Mouse (Mus musculus) liver, embryonic 13.5 days (tissue): ENCODE results near the gene Ndufa5. TPM values are rescaled to one million over a fixed set of nuclear protein-coding genes. Genes with fewer than 3 reads are reported as not detected.

ENCODE experiments used
- ATAC-seq: fragments of 200-750 bp; cut with Nextera tagmentation; 2 replicates; pipeline ENCODE4 v1.8.0; 2017; ENCODE audit warnings: low read depth, mild to moderate bottlenecking, moderate number of reproducible peaks, moderate library complexity
- DNase-seq: peaks from one replicate; pipeline ENCODE4 v3.0.0; 2022
- H3K27ac ChIP-seq: fragments of 300-500 bp; sonication (generic); 2 replicates; pipeline ENCODE4 v1.5.1; 2015; ENCODE audit warnings: moderate library complexity, mild to moderate bottlenecking, inconsistent platforms
- H3K27me3 ChIP-seq: fragments of 300-500 bp; sonication (generic); 2 replicates; pipeline ENCODE4 v1.6.1; 2015; ENCODE audit warnings: mild to moderate bottlenecking, inconsistent platforms
- H3K36me3 ChIP-seq: fragments of 300-500 bp; sonication (generic); 2 replicates; pipeline ENCODE4 v1.6.1; 2015; ENCODE audit warnings: mild to moderate bottlenecking, inconsistent platforms
- H3K4me1 ChIP-seq: fragments of 300-500 bp; sonication (generic); replicated peaks from 2 replicates; pipeline ENCODE4 v1.6.1; 2015; ENCODE audit warnings: inconsistent platforms
- H3K4me2 ChIP-seq: fragments of 300-500 bp; sonication (generic); 2 replicates; pipeline ENCODE4 v1.6.1; 2015; ENCODE audit warnings: inconsistent platforms, mild to moderate bottlenecking, moderate library complexity
- H3K4me3 ChIP-seq: fragments of 300-500 bp; sonication (generic); replicated peaks from 2 replicates; pipeline ENCODE4 v1.5.1; 2015; ENCODE audit warnings: mild to moderate bottlenecking, inconsistent platforms
- H3K9ac ChIP-seq: fragments of 300-500 bp; sonication (generic); 2 replicates; pipeline ENCODE4 v1.6.1; 2015; ENCODE audit warnings: mild to moderate bottlenecking, inconsistent platforms
- H3K9me3 ChIP-seq: fragments of 300-500 bp; sonication (generic); replicated peaks from 2 replicates; pipeline ENCODE4 v1.6.1; 2016; ENCODE audit warnings: inconsistent platforms
- WGBS: fragments of 180-500 bp; shearing (Covaris S2); methylation state at CpG from one replicate; pipeline ENCODE4 v1.1.7; 2015; ENCODE audit not compliant: insufficient replicate concordance; 5-methylcytosine and 5-hydroxymethylcytosine counted together
- polyA plus RNA-seq: library from polyadenylated mRNA; unstranded; fragments of >200 nt; fragmentation: Nextera tagmentation; extraction: Ambion mirVana; gene quantifications from 2 replicates; pipeline ENCODE4 v1.2.1, GENCODE M21; 2015

Ndufa5 gene
- 279 and 307 TPM in 2 replicates for polyA plus RNA-seq

GRCm38 (mm10) chr6:24527155-24528063 lies at the start of gene Ndufa5:
Gene Ndufa5 (minus strand): TSS chr6:24528013.
- peak; percentile 90 for DNase-seq
- Histone ChIP-seq H3K27ac (peak within 1 kb of the TSS; percentile 69), H3K9ac (peak within 1 kb of the TSS; percentile 84), H3K4me3 (peak within 1 kb of the TSS; percentile 85), H3K27me3 (no peaks in the 10 kb centered on the region), H3K4me1 (peaks cover 25% of the 10 kb centered on the region), H3K36me3 (peaks cover 12% of the 10 kb centered on the region), H3K4me2 (peak within 1 kb of the TSS; percentile 80), H3K9me3 (no peaks in the 10 kb centered on the region)
- ATAC-seq = peak; percentile 99
- under 1% methylated on average over 53 of the region's 53 CpGs for WGBS

DNA sequence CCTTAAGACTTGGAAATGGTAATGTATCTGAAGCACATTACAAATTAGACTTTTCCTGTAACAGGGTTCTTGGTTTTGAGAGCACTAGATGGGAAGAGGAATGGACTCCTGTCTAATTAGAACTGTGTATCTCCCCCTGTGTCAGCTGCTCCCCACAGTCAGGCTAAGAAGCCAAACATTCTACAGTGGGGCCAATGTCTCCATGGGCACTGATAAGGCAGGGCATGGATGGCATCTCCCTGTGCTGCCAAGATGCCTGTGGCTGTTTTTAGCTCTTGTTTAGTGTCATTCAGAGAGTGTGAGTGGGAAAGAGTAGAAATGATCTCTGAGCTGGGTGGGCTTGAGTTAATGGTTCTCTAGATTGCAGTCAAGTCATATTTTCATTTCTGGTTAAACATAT lies 45.5 kb upstream of the Ndufa5 start:
- H3K9ac ChIP-seq = no peak overlapping the region
- H3K9me3 ChIP-seq = no peaks in the 10 kb centered on the region
- no peak for ATAC-seq
- no peak overlapping the region for H3K4me2 ChIP-seq
- H3K4me1 ChIP-seq = no peaks in the 10 kb centered on the region
- H3K27me3 ChIP-seq = no peaks in the 10 kb centered on the region
- H3K4me3 ChIP-seq = no peak overlapping the region
- H3K27ac ChIP-seq = no peak overlapping the region
- DNase-seq = no peak
- no peaks in the 10 kb centered on the region for H3K36me3 ChIP-seq

DNA sequence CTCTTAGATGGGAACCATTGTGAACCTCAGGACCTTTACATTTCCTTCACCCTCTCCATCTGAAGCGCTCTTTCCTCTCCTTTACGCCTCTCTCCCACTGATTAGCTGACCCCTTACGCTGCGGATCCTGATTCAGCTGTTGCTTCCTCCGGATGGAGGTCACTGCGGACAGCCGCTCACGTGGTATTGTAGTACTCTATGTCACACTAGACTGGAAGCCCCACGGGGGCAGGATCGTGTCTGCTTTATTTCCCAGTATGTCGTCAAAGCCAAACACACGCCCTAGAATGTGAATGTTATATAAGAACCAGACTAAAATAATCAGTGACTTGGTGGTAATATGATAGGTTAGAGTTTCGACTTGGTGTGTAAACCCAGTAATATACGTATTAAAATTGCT lies 44.6 kb upstream of the Ndufa5 start:
- Histone ChIP-seq H3K27ac (no peak overlapping the region), H3K27me3 (no peaks in the 10 kb centered on the region), H3K36me3 (no peaks in the 10 kb centered on the region), H3K4me3 (no peak overlapping the region), H3K4me1 (no peaks in the 10 kb centered on the region), H3K4me2 (no peak overlapping the region), H3K9me3 (no peaks in the 10 kb centered on the region), H3K9ac (no peak overlapping the region)
- WGBS = 80% methylated on average over 14 of the region's 14 CpGs
- ATAC-seq = no peak
- no peak for DNase-seq

- no peak for DNase-seq
- 0 out of 2 replicates have a peak, but pooled peaks have one; percentile 51 for ATAC-seq
- H3K4me1 ChIP-seq = no peaks in the 10 kb centered on the region
- no peaks in the 10 kb centered on the region for H3K36me3 ChIP-seq
- no peak overlapping the region for H3K4me2 ChIP-seq
- no peaks in the 10 kb centered on the region for H3K9me3 ChIP-seq
- no peak overlapping the region for H3K4me3 ChIP-seq
- no peaks in the 10 kb centered on the region for H3K27me3 ChIP-seq
- H3K27ac ChIP-seq = no peak overlapping the region
- no peak overlapping the region for H3K9ac ChIP-seq
- 28% methylated on average over 6 of the region's 6 CpGs for WGBS
Observed at GRCm38 (mm10) chr6:24571126-24571525, 43.3 kb upstream of the Ndufa5 start.

GRCm38 (mm10) chr6:24570278-24570677 lies 42.5 kb upstream of the Ndufa5 start:
- 70% methylated on average over 11 of the region's 11 CpGs for WGBS
- DNase-seq = no peak
- no peaks in the 10 kb centered on the region for H3K4me1 ChIP-seq

GRCm38 (mm10) chr6:24569711-24570110 lies 41.9 kb upstream of the Ndufa5 start:
- Histone ChIP-seq H3K4me3 (no peak overlapping the region), H3K4me2 (no peak overlapping the region), H3K4me1 (no peaks in the 10 kb centered on the region), H3K27ac (no peak overlapping the region), H3K27me3 (no peaks in the 10 kb centered on the region), H3K36me3 (no peaks in the 10 kb centered on the region), H3K9ac (no peak overlapping the region), H3K9me3 (no peaks in the 10 kb centered on the region)
- WGBS = 71% methylated on average over 1 of the region's 1 CpGs
- DNase-seq (no peak), ATAC-seq (no peak)

More at GRCm38 (mm10) chr6:24570278-24570677, 42.5 kb upstream of the Ndufa5 start:
- Histone ChIP-seq H3K4me2 (no peak overlapping the region), H3K27ac (no peak overlapping the region), H3K36me3 (no peaks in the 10 kb centered on the region), H3K4me3 (no peak overlapping the region), H3K27me3 (no peaks in the 10 kb centered on the region), H3K9me3 (no peaks in the 10 kb centered on the region), H3K9ac (no peak overlapping the region)
- ATAC-seq = no peak

GRCm38 (mm10) chr6:24568963-24569362 lies 41.1 kb upstream of the Ndufa5 start:
- ATAC-seq (no peak), DNase-seq (no peak)
- H3K9ac ChIP-seq = no peak overlapping the region
- H3K4me2 ChIP-seq = no peak overlapping the region
- no peak overlapping the region for H3K27ac ChIP-seq
- H3K27me3 ChIP-seq = no peaks in the 10 kb centered on the region
- no peak overlapping the region for H3K4me3 ChIP-seq
- 63% methylated on average over 5 of the region's 5 CpGs for WGBS
- H3K4me1 ChIP-seq = no peaks in the 10 kb centered on the region
- H3K36me3 ChIP-seq = no peaks in the 10 kb centered on the region
- no peaks in the 10 kb centered on the region for H3K9me3 ChIP-seq

DNA sequence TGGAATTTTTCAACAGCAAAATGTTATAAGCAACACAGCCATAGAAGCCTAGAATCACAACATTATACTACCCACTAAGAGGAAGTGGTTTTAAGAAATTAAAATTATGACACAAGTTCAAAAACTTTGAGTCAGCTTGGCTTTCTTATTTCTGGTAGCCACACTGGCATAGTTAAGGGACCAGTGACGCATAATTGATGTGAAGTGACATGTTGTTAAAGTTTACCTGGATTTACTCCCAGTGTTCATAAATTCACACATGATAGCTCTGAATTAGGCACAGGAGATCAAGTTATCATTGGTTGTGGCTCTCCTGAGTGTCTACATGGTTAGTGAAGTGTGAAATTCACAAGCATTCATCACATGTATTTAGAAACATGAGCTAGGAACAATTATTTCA lies 37.1 kb upstream of the Ndufa5 start:
- no peak overlapping the region for H3K27ac ChIP-seq
- H3K4me3 ChIP-seq = no peak overlapping the region
- no peaks in the 10 kb centered on the region for H3K27me3 ChIP-seq
- no peak overlapping the region for H3K9ac ChIP-seq
- no peak for ATAC-seq
- 88% methylated on average over 1 of the region's 1 CpGs for WGBS
- no peaks in the 10 kb centered on the region for H3K36me3 ChIP-seq
- no peak overlapping the region for H3K4me2 ChIP-seq
- DNase-seq = no peak
- no peaks in the 10 kb centered on the region for H3K4me1 ChIP-seq
- no peaks in the 10 kb centered on the region for H3K9me3 ChIP-seq

DNA sequence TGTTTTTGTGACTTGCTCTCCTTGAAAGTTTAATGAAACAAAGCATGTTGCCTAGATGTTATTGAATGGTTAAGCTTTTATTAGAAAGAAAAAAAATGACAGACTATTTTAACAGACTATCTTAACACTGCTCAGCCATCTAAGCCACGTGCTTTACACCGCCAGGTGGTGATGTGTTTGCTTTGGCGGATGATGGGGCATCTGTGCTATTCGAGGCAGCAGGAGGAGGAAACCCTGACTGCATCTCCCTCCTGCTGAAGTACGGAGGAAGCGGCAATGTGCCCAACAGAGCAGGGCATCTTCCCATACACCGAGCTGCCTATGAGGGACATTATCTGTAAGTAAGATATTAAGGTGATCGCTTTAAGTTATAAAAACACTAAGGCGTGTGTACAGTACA lies 36.3 kb upstream of the Ndufa5 start:
- ATAC-seq (no peak), DNase-seq (no peak)
- Histone ChIP-seq H3K36me3 (no peaks in the 10 kb centered on the region), H3K4me3 (no peak overlapping the region), H3K4me2 (no peak overlapping the region), H3K9me3 (no peaks in the 10 kb centered on the region), H3K9ac (no peak overlapping the region), H3K27me3 (no peaks in the 10 kb centered on the region), H3K27ac (no peak overlapping the region), H3K4me1 (no peaks in the 10 kb centered on the region)
- WGBS = 62% methylated on average over 9 of the region's 9 CpGs

DNA sequence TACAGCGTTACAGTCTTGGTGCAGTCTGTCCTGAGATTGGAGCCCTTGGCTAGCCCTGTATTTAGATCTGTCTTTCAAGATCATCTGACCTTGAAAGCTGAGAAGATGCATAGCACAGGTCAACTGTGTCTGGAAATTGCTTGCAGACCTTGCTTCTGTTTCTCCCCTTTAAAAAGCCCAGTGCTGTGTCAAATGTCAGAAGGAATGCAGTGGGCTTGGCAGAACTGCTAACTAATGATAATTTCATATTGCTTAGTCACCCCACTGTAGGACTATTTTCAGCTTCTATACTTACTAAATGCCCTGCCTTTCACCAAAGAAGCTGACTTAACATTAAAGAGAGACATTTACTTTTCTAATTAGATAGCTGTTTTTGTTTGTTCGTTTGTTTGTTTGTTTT lies 27.7 kb upstream of the Ndufa5 start:
- DNase-seq = no peak
- 55% methylated on average over 2 of the region's 2 CpGs for WGBS
- Histone ChIP-seq H3K27ac (no peak overlapping the region), H3K4me2 (no peak overlapping the region), H3K27me3 (no peaks in the 10 kb centered on the region), H3K9me3 (no peaks in the 10 kb centered on the region), H3K4me3 (no peak overlapping the region), H3K9ac (no peak overlapping the region), H3K4me1 (no peaks in the 10 kb centered on the region), H3K36me3 (no peaks in the 10 kb centered on the region)
- no peak for ATAC-seq

GRCm38 (mm10) chr6:24554427-24555086 lies 26.7 kb upstream of the Ndufa5 start:
- Histone ChIP-seq H3K9me3 (no peaks in the 10 kb centered on the region), H3K36me3 (no peaks in the 10 kb centered on the region), H3K4me3 (no peak overlapping the region), H3K4me2 (no peak overlapping the region), H3K27ac (no peak overlapping the region), H3K27me3 (no peaks in the 10 kb centered on the region), H3K9ac (no peak overlapping the region), H3K4me1 (no peaks in the 10 kb centered on the region)
- ATAC-seq (no peak), DNase-seq (no peak)
- WGBS = 57% methylated on average over 11 of the region's 11 CpGs
